Mouse (Mus musculus): ENCODE results near the gene Cdc34.
A peak's percentile ranks its signal among the peaks of the same experiment; 100 is the strongest.

Cdc34 gene

DNA sequence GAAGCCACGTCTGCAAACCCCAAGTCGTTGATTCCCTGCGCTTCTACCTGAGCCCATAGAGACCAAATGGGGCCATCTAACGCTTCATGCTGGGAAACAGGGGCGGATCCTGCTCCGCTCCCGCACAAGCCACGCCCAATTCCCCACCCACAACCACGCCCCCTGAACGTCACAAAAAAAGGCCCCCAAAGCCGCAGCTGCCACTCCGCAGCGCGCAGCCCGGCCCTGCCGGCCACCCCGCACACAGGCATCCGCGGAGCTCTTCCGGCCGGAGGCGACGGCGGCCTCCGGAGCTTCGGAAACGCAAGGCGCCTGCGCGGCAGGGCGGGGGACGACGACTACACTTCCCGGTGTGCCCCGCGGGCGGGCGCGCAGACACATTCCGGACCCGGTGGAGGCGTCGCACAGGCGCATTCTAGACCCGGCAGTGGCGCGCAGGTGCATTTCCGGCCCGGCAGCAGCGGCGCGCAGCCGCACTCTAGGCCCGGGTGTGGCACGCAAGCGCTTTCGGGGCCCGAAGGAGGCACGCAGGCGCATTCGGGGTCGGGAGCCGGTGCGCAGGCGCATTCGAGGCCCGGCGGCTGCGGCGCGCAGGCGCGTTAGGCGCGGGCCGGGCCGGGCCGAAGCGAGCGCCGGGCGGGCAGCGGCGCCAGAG is at the start of gene Cdc34:
TSS of gene Cdc34 (plus strand) at position 605 of the 655 bp plus-strand sequence.
- peak; percentile 98 to 100 for DNase-seq (ENCODE audit: low spot score in 2 of 2)

DNA sequence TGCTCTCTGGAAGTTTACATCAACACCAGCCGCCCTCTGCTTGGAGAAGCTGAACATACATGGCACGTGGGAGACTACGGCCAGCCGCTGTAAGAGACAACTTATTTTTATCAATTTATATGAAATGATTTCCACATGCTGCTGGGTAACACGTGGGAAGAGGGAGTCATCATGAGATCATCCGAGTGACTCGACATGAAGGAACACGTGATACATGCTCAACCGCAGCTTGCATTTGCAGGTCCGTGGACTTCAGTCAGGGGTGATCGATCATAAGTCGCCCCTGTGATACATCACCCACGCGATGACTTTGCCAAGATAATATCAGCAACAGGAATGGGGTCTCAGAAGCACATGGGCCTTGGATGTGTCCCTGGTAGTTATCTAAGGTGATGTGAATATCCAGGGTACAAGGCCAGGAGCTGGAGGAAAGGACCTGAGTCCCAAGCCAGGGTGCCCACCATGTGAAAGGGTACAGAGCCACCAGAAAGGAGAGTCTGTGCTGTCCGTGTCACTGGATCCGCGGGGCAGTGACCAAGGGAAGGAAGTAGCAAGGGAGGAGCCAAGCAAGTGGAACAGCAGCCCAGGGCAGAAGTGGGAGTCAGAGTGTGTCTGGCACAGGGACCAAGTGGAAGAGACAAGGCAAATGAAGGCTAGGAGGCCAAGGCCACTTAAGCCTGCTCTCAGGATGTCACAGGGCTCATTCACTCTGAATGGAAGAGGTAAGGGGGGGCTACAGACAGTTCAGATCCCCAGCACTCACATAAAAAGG is 48.8 kb upstream of the Cdc34 start:
- no peak for DNase-seq (ENCODE audit: low spot score in 2 of 2)

GRCm38 (mm10) chr10:79636287-79636686 is 45.7 kb upstream of the Cdc34 start:
- DNase-seq (ENCODE audit: low spot score in 2 of 2) = no peak

GRCm38 (mm10) chr10:79637128-79638110 is 44.6 kb upstream of the Cdc34 start, which contains the start of gene Shc2:
Gene Shc2 (minus strand): TSS chr10:79637918.
- DNase-seq (ENCODE audit: low spot score in 2 of 2) = peak in 1 of 2 experiments; percentile 73

DNA sequence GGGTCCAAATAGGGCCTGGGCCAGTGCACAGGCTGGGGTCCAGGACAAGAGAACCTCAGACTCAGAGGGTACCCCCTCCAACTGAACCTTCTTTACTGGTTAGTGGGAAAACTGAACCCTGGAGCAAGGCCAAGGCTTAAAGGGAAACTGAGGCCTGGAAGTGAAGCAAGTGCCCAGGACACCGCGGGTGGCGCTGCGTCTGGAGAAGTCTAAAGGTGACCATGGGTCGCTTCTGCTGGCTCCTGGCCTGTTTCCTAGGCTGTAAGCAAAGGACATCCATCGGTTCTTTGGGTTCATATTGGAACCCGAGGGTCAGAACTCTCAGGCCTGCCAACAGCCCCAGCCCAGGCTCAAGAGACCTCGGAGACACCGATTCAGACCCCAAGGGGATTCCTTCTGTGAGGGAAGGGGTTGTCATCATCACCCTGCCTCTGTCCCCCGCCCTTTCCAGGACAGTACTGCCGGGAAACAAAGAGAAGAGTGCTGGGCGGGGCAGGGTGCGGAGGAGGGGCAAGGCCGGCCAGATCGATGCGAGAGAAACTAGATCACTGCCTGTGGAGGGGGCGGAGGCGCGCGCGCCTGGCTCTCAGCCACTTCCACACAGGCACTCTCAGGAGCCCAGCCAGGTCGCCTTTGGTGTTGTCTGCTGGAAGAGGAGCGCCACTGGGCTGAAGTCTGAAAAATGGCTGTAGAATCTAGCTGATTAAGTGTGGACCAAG is 43.4 kb upstream of the Cdc34 start:
- peak in 1 of 2 experiments; percentile 45 for DNase-seq (ENCODE audit: low spot score in 2 of 2)

GRCm38 (mm10) chr10:79645711-79646110 is 36.3 kb upstream of the Cdc34 start, which contains the start of gene Odf3l2:
Gene Odf3l2 (minus strand): TSS chr10:79645738.
- no peak for DNase-seq (ENCODE audit: low spot score in 2 of 2)

DNA sequence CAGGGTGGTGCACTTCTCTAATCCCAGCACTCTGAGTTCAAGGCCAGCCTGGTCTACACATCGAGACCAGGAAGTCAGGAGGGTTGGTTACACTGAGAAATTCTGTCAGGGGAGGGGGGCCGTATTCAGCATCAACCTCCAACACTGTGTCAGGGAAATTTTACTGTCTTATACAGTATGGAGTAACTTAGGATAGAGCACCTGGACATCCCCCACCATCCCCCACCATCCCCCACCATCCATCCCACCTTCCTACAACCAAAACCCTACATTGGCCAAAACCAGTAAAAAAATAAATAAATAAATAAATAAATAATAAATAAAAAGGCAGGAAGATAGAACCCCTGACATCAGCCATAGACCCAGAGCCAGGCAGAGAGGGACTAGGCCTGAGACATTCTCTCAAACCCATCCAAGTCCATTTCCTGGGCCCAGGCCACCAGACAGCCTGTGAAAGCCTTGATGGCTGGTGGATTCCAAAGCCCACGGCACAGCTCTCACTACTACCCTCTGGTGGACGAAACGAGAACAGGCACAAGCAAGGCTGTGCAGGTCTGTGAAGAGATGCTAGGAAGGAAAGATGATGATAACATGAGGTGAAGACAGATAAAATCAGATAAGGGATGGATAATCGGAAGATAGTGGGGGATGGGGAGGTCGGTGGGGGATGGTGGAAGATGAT is 32.8 kb upstream of the Cdc34 start:
- DNase-seq (ENCODE audit: low spot score in 2 of 2) = peak; percentile 44 to 82

GRCm38 (mm10) chr10:79652789-79653188 is 29.2 kb upstream of the Cdc34 start:
- no peak for DNase-seq (ENCODE audit: low spot score in 2 of 2)

GRCm38 (mm10) chr10:79654946-79655395 is 27.0 kb upstream of the Cdc34 start:
- DNase-seq (ENCODE audit: low spot score in 2 of 2) = no peak

- no peak for DNase-seq (ENCODE audit: low spot score in 2 of 2)
Observed at GRCm38 (mm10) chr10:79658829-79659228, 23.2 kb upstream of the Cdc34 start.

- no peak for DNase-seq (ENCODE audit: low spot score in 2 of 2)
Observed at GRCm38 (mm10) chr10:79660298-79660697, 21.7 kb upstream of the Cdc34 start.

DNA sequence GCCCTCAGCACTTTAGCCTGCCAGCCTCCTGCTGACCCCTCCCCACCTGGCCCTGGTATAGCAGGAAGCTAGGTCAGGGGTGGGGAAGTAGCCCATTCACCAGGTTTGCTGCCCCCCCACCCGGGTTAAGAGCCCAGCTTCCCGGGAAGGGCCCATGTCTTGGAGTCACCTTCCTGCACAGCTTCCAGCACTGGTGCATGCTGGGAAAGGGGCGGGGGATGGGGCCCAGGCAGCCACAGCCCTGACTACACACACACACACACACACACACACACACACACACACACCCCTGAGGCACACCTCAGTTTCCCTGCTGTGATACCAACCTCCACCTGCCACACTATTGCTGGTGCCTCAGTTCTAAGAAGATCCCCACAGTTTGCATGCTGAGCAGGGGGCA is 20.1 kb upstream of the Cdc34 start:
- DNase-seq (ENCODE audit: low spot score in 2 of 2) = no peak

DNA sequence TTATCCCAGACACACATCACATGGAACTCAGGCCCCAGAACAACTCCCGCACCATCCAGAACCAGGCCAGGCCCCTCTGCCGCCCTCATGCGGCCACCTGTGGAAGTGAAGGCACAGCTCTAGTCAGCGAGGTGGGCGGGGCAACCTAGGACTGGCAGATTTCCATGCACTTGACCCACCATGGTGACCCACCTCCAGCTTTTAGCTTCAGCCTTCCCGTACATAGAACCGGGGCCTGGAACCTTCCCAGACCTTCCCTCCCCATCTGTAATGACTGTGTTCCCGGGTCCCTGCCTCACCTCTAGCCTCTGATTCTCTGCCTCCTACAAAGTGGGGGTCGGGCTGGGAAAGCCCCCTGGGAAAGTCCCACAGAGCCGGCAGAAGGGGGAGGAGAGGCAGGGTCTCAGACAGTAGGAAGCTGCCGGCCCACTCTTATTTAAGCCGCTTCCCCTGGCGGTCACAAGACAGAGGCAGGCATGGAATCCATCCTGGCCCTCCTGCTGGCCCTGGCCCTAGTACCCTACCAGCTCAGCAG is 17.8 kb upstream of the Cdc34 start, which contains the start of gene Madcam1:
TSS of gene Madcam1 (plus strand) at position 429 of the 535 bp plus-strand sequence.
- peak; percentile 33 to 78 for DNase-seq (ENCODE audit: low spot score in 2 of 2)

- DNase-seq (ENCODE audit: low spot score in 2 of 2) = no peak
Observed at GRCm38 (mm10) chr10:79665051-79665450, 16.9 kb upstream of the Cdc34 start.

DNA sequence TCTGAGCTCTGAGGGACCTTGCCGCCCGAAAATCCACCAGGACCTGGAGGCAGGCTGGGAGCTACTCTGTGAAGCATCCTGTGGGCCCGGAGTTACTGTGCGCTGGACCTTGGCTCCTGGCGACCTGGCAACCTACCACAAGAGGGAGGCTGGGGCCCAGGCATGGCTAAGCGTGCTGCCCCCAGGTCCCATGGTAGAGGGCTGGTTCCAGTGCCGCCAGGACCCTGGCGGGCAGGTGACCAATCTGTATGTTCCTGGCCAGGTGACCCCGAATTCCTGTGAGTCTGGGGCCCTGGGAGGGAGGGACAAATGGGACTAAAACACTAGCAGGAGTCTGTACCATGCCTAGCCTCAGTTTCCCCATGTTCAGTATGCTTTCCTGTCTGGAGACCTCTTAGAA is 15.5 kb upstream of the Cdc34 start:
- DNase-seq (ENCODE audit: low spot score in 2 of 2) = no peak

GRCm38 (mm10) chr10:79668076-79668475 is 13.9 kb upstream of the Cdc34 start:
- DNase-seq (ENCODE audit: low spot score in 2 of 2) = no peak

- peak; percentile 81 to 88 for DNase-seq (ENCODE audit: low spot score in 2 of 2)
Observed at GRCm38 (mm10) chr10:79668771-79669575, 13.0 kb upstream of the Cdc34 start, which contains the start of gene Tpgs1. Gene Tpgs1 (plus strand): TSS chr10:79669369.

DNA sequence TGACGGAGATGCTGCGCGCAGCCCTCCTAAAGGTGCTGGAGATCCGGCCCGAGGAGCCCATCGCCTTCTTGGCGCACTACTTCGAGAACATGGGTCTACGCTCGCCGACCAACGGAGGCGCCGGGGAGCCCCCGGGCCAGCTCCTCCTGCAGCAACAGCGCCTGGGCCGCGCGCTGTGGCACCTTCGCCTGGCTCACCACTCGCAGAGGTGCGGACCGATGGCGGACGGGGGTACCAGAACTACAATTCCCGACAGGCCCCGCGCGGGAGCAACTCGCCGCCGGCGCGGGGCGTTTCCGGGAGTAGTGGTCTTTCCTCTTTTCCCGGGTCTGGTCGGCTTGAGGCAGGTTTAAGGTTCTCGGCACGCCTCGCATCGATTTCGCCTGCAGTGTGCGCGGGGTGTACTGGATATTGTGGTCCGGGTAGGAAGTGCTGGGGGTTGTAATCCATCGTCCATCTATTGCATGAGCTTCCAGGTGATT is 12.4 kb upstream of the Cdc34 start:
- peak; percentile 61 to 74 for DNase-seq (ENCODE audit: low spot score in 2 of 2)
